Mouse (Mus musculus) ES-CJ7 (cell line): ENCODE data around the gene Setd7.

Experiments
- DNase-seq: peaks from one replicate; pipeline ENCODE4 v3.0.0; 2011; ENCODE audit warnings: low read depth, low spot score

The Setd7 gene

GRCm38 (mm10) chr3:51517878-51518762, 42.6 kb downstream of the Setd7 start:
- DNase-seq, result no peak

GRCm38 (mm10) chr3:51517467-51517866, 43.2 kb downstream of the Setd7 start:
- no peak for DNase-seq

GRCm38 (mm10) chr3:51511983-51512382, 48.7 kb downstream of the Setd7 start:
- DNase-seq, result no peak

- DNase-seq, result peak; percentile 80
These were observed 49.8 kb downstream of the Setd7 start for GRCm38 (mm10) chr3:51510903-51511302.

GRCm38 (mm10) chr3:51505465-51505864, 55.2 kb downstream of the Setd7 start:
- DNase-seq, result no peak

GRCm38 (mm10) chr3:51504385-51504952, 56.2 kb downstream of the Setd7 start:
- no peak for DNase-seq

GRCm38 (mm10) chr3:51499876-51500275, 60.8 kb downstream of the Setd7 start:
- no peak for DNase-seq

GRCm38 (mm10) chr3:51498659-51499058, 62.0 kb downstream of the Setd7 start:
- DNase-seq, result no peak

GRCm38 (mm10) chr3:51497978-51498377, 62.7 kb downstream of the Setd7 start:
- no peak for DNase-seq

- no peak for DNase-seq
These were observed 65.0 kb downstream of the Setd7 start for GRCm38 (mm10) chr3:51495646-51496045.

GRCm38 (mm10) chr3:51494466-51494865, 66.2 kb downstream of the Setd7 start:
- no peak for DNase-seq

GRCm38 (mm10) chr3:51493272-51493838, 67.3 kb downstream of the Setd7 start:
- no peak for DNase-seq

- DNase-seq, result no peak
These were observed 70.5 kb downstream of the Setd7 start for GRCm38 (mm10) chr3:51490088-51490753.

- DNase-seq, result no peak
These were observed 74.0 kb downstream of the Setd7 start for GRCm38 (mm10) chr3:51486491-51487195.

- DNase-seq, result no peak
These were observed 75.3 kb downstream of the Setd7 start for GRCm38 (mm10) chr3:51485347-51485746.

- DNase-seq, result no peak
These were observed 76.3 kb downstream of the Setd7 start for GRCm38 (mm10) chr3:51484370-51484769.

- peak; percentile 97 for DNase-seq
These were observed 76.8 kb downstream of the Setd7 start, which contains the start of gene Rab33b for GRCm38 (mm10) chr3:51483741-51484359. Gene Rab33b, plus strand, starts transcription at chr3:51483920.

GRCm38 (mm10) chr3:51482781-51483180, 77.9 kb downstream of the Setd7 start:
- DNase-seq, result no peak

- DNase-seq, result no peak
These were observed 78.8 kb downstream of the Setd7 start for GRCm38 (mm10) chr3:51481881-51482280.

GRCm38 (mm10) chr3:51481059-51481458, 79.6 kb downstream of the Setd7 start:
- peak; percentile 53 for DNase-seq

GRCm38 (mm10) chr3:51479893-51480292, 80.8 kb downstream of the Setd7 start:
- no peak for DNase-seq
